Mouse (Mus musculus) midbrain, postnatal 0 days (tissue): Measurements from ENCODE around the gene Pitpnc1. TPM values are rescaled to one million over a fixed set of nuclear protein-coding genes. Genes with fewer than 3 reads are reported as not detected.

Source experiments
- ATAC-seq: fragments of 200-750 bp; cut with Nextera tagmentation; 2 replicates; pipeline ENCODE4 v1.8.0; 2017; ENCODE audit warnings: moderate number of reproducible peaks, mild to moderate bottlenecking, moderate TSS enrichment, moderate library complexity; ENCODE audit not compliant: low FRiP score
- DNase-seq: peaks from one replicate; pipeline ENCODE4 v3.0.0-alpha.2; 2015; ENCODE audit warnings: low spot score
- H3K27ac ChIP-seq: fragments of 300-500 bp; sonication (generic); 2 replicates; pipeline ENCODE4 v1.5.1; 2014; ENCODE audit warnings: low read depth, mild to moderate bottlenecking, low read length, mixed read lengths
- H3K27me3 ChIP-seq: fragments of 300-500 bp; sonication (generic); 2 replicates; pipeline ENCODE4 v1.6.1; 2014; ENCODE audit warnings: low read length, control low read depth, mixed read lengths; ENCODE audit not compliant: insufficient read depth
- H3K36me3 ChIP-seq: fragments of 300-500 bp; sonication (generic); 2 replicates; pipeline ENCODE4 v1.6.1; 2014; ENCODE audit warnings: low read length, control low read depth, mixed read lengths; ENCODE audit not compliant: insufficient read depth
- H3K4me1 ChIP-seq: fragments of 300-500 bp; sonication (generic); 2 replicates; pipeline ENCODE4 v1.6.1; 2014; ENCODE audit warnings: mild to moderate bottlenecking, control low read depth, antibody characterized with exemption, low read length, mixed read lengths; ENCODE audit not compliant: insufficient read depth
- H3K4me2 ChIP-seq: fragments of 300-500 bp; sonication (generic); 2 replicates; pipeline ENCODE4 v1.6.1; 2014; ENCODE audit warnings: low read depth, mild to moderate bottlenecking, low read length, mixed read lengths; ENCODE audit not compliant: poor library complexity, severe bottlenecking
- H3K4me3 ChIP-seq: fragments of 300-500 bp; sonication (generic); 2 replicates; pipeline ENCODE4 v1.5.1; 2014; ENCODE audit warnings: low read depth, mild to moderate bottlenecking, low read length, moderate library complexity
- H3K9ac ChIP-seq: fragments of 300-500 bp; sonication (generic); replicated peaks from 2 replicates; pipeline ENCODE4 v1.6.1; 2014; ENCODE audit warnings: mild to moderate bottlenecking, low read length, moderate library complexity, mixed read lengths; ENCODE audit not compliant: poor library complexity, severe bottlenecking
- H3K9me3 ChIP-seq: fragments of 300-500 bp; sonication (generic); 2 replicates; pipeline ENCODE4 v1.6.1; 2016; ENCODE audit warnings: low read length, control low read depth
- CTCF ChIP-seq: IDR thresholded peaks from 2 replicates; pipeline ENCODE4 v1.5.1; 2016; ENCODE audit warnings: antibody characterized with exemption, mild to moderate bottlenecking
- WGBS: fragments of 180-500 bp; shearing (Covaris S2); extraction: QIAGEN DNeasy Blood & Tissue Kit; methylation state at CpG from one replicate; pipeline ENCODE4 v1.1.7; 2014; 5-methylcytosine and 5-hydroxymethylcytosine counted together
- polyA plus RNA-seq: library from polyadenylated mRNA; unstranded; fragments of >200 nt; fragmentation: Nextera tagmentation; extraction: Ambion mirVana; gene quantifications from 2 replicates; pipeline ENCODE4 v1.2.1, GENCODE M21; 2015
- total RNA-seq: library from RNA; depleted of rRNA; stranded (reverse); fragments of >200 nt; gene quantifications from 2 replicates; pipeline ENCODE4 v1.2.3, GENCODE M21; 2014

The Pitpnc1 gene
- total and polyA plus RNA-seq, 2 experiments from 2014 or later: 54.0 to 56.5 TPM

DNA sequence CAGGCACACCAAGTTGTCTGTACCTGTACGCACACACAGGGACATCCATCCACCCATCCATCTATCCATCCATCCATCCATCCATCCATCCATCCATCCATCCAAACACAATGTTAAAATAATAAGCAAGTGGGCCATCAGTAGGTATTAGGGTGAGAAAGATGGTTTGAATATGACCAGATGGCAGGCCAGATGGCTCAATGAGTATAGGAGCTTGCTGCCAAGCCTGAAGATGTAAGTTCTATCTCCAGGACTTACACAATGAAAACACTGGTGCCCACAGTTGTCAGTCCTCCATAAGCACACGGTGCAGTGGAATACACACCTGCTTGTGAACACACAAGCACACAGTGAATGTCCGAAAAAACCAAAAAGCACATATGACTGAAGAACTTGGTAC is 186.9 kb downstream of the Pitpnc1 start:
- Histone ChIP-seq H3K4me1 (peaks cover 6% of the 10 kb centered on the region; the same call in 1 of the 2 replicates), H3K27ac (no peak overlapping the region), H3K27me3 (no peaks in the 10 kb centered on the region), H3K9me3 (no peaks in the 10 kb centered on the region), H3K36me3 (no peaks in the 10 kb centered on the region), H3K9ac (no peak overlapping the region), H3K4me2 (no peak overlapping the region), H3K4me3 (no peak overlapping the region)
- DNase-seq (no peak), ATAC-seq (no peak)
- 95% methylated on average over 3 of the region's 3 CpGs for WGBS
- TF ChIP-seq CTCF: no peak

DNA sequence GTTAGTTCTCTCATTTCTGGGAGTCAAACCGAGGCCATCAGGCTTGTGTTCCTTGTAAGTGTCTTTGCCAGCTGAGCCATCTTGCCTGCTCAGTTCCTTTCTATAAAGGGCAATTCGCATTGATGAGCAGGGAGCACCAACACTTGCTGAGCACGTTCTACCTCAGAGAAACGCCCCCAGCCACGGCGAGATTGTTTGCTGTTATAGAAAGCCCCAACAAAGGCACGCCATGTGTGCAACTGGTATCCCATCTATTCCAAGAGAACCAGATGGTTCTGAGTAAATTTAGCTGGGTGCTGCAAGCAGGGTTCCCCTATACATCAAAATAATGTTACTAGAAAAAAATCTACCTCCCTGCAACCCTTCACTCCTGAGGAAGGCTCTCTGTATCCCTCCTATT is 188.0 kb downstream of the Pitpnc1 start:
- Histone ChIP-seq H3K4me1 (peaks cover 6% of the 10 kb centered on the region; the same call in 1 of the 2 replicates), H3K27ac (no peak overlapping the region), H3K9me3 (no peaks in the 10 kb centered on the region), H3K9ac (no peak overlapping the region), H3K27me3 (no peaks in the 10 kb centered on the region), H3K4me2 (no peak overlapping the region), H3K4me3 (no peak overlapping the region), H3K36me3 (no peaks in the 10 kb centered on the region)
- TF ChIP-seq CTCF: no peak
- WGBS: 96% methylated on average over 7 of the region's 7 CpGs
- DNase-seq (no peak), ATAC-seq (no peak)

DNA sequence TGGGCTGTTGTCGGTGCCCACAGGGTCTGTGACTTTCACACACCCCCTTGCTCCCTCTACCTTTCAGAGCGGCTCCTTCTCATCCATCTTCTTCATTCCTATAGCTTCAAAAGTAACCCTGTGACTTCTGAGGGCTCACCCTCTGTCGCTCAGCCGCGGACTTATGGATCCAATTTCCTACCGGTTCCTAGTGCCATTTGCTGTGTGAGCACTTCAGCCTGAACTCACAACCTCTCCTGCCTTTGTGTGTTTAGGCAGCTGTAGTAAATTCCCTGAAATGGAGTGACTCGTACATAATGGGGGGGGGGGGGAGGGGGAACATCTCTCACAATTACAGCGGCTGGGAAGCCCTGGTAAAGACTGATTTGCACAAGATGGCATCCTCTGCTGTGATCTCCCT is 191.2 kb downstream of the Pitpnc1 start:
- ATAC-seq (no peak), DNase-seq (no peak)
- Histone ChIP-seq H3K4me2 (no peak overlapping the region), H3K27me3 (no peaks in the 10 kb centered on the region), H3K36me3 (no peaks in the 10 kb centered on the region), H3K4me1 (peaks cover 6% of the 10 kb centered on the region; the same call in 1 of the 2 replicates), H3K9me3 (no peaks in the 10 kb centered on the region), H3K4me3 (no peak overlapping the region), H3K9ac (no peak overlapping the region), H3K27ac (no peak overlapping the region)
- no peak for TF ChIP-seq CTCF
- WGBS: 28% methylated on average over 8 of the region's 8 CpGs

DNA sequence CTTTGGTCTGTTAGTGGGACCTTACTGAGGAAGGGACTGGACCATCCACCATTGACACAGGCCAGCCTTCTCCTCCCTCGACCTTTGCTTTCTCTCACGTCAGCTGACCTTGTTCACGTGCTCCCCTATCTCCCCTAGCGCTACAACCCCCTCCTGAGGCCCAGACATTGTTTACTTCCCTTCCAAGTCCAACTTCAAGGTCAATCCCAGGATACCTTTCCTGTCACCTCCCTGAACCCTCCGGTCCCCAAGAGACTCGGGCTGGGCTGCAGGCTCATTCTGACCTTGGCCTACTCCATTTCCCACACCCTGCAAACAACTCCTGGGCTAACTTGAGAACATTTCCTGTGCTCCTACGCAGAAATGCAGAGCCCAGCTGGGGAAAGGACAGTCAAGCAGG is 193.6 kb downstream of the Pitpnc1 start:
- DNase-seq: no peak
- no peak for ATAC-seq

DNA sequence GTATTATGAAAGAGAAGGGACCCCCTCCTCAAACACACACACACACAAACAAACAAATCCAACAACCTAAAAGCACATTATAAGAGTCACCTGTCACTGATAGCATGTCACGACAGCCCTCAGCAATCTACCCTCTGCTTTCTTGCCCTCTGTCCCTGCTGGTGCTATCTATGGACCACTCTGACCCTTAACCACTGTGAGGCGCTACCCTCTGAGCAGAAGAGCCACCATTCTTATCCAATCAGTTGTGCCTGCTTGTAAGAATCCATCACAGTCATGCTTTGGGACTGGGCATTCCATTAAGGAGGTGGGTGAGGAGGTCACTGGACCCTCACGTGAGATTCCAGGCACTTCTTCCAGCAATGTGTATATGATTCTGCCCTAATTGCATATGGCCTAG is 194.2 kb downstream of the Pitpnc1 start:
- Histone ChIP-seq H3K4me3 (no peak overlapping the region), H3K36me3 (no peaks in the 10 kb centered on the region), H3K4me2 (no peak overlapping the region), H3K4me1 (peaks cover 6% of the 10 kb centered on the region; the same call in 1 of the 2 replicates), H3K27ac (no peak overlapping the region), H3K9me3 (no peaks in the 10 kb centered on the region), H3K27me3 (no peaks in the 10 kb centered on the region), H3K9ac (no peak overlapping the region)
- no peak for ATAC-seq
- 86% methylated on average over 3 of the region's 3 CpGs for WGBS
- peak; percentile 39 for TF ChIP-seq CTCF
- no peak for DNase-seq

More for the DNA sequence above, 193.6 kb downstream of the Pitpnc1 start:
- H3K4me1 ChIP-seq: peaks cover 6% of the 10 kb centered on the region; the same call in 1 of the 2 replicates
- no peaks in the 10 kb centered on the region for H3K27me3 ChIP-seq
- H3K27ac ChIP-seq: no peak overlapping the region
- no peak overlapping the region for H3K4me3 ChIP-seq
- H3K9me3 ChIP-seq: no peaks in the 10 kb centered on the region
- no peak overlapping the region for H3K9ac ChIP-seq
- H3K4me2 ChIP-seq: no peak overlapping the region
- TF ChIP-seq CTCF: no peak
- 82% methylated on average over 7 of the region's 7 CpGs for WGBS
- H3K36me3 ChIP-seq: no peaks in the 10 kb centered on the region

DNA sequence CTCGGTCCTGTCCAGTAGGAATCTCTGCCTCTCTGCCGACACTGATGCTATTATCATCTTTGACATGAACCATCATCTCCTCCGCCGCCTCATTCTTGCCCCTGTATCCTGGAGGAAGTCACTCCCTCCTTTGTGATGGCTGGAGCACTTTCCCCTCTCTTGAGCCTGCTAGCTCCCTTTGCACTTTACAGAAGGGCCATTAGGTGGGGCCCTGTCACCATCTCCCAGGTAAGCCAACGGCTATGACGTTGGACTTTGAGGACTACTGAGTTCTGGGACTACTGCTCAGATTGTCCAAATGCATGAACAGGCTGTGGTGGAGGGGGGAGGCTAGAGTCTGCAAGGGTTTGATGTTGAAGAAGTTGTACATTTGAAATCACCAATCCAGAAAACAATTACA is 194.6 kb downstream of the Pitpnc1 start:
- Histone ChIP-seq H3K27me3 (no peaks in the 10 kb centered on the region), H3K4me3 (no peak overlapping the region), H3K27ac (no peak overlapping the region), H3K9ac (no peak overlapping the region), H3K4me2 (no peak overlapping the region), H3K36me3 (no peaks in the 10 kb centered on the region), H3K9me3 (no peaks in the 10 kb centered on the region), H3K4me1 (peaks cover 6% of the 10 kb centered on the region; the same call in 1 of the 2 replicates)
- TF ChIP-seq CTCF: peak; percentile 82
- ATAC-seq (no peak), DNase-seq (peak; percentile 71)
- WGBS: 17% methylated on average over 6 of the region's 6 CpGs
